Mouse (Mus musculus) lung, postnatal 10 days (tissue): ENCODE measurements around the gene Misp.

Experiments
- DNase-seq: peaks from one replicate; pipeline ENCODE4 v3.0.0; 2021

Gene Misp

GRCm38 (mm10) chr10:79877757-79878156 is 57.0 kb downstream of the Misp start:
- DNase-seq = peak; percentile 77

- no peak for DNase-seq
Observed at GRCm38 (mm10) chr10:79879527-79879926, 58.7 kb downstream of the Misp start.
